Mouse (Mus musculus): ENCODE measurements around the gene Kdm4b. TPM values are rescaled to one million over a fixed set of nuclear protein-coding genes. Genes with fewer than 3 reads are reported as not detected.

The Kdm4b gene
- polyA plus RNA-seq, 1 experiment from 2014 or later: 33.7 TPM

- Histone ChIP-seq H3K4me2 (replicated peaks; ENCODE audit: low read depth, low read length) (no peak overlapping the region), H3K9me3 (ENCODE audit: control insufficient read depth, low read length) (no peaks in the 10 kb centered on the region), H3K4me1 (replicated peaks; ENCODE audit: control insufficient read depth, insufficient read depth, low read length) (peaks cover 6% of the 10 kb centered on the region), H3K4me3 (ENCODE audit: low read depth, low read length) (no peak overlapping the region), H3K27ac (ENCODE audit: low read depth, low read length) (no peak overlapping the region), H3K9ac (ENCODE audit: low read depth, low read length) (no peak overlapping the region), H3K36me3 (ENCODE audit: control insufficient read depth, insufficient read depth, low read length) (no peaks in the 10 kb centered on the region), H3K27me3 (ENCODE audit: control insufficient read depth, insufficient read depth, low read length) (no peaks in the 10 kb centered on the region)
- DNase-seq (ENCODE audit: low spot score): no peak
- WGBS: 84% methylated on average over 3 of the region's 3 CpGs
- ATAC-seq (ENCODE audit: low FRiP score): no peak
Observed at GRCm38 (mm10) chr17:56330345-56330744, 4.5 kb downstream of the Kdm4b start.

DNA sequence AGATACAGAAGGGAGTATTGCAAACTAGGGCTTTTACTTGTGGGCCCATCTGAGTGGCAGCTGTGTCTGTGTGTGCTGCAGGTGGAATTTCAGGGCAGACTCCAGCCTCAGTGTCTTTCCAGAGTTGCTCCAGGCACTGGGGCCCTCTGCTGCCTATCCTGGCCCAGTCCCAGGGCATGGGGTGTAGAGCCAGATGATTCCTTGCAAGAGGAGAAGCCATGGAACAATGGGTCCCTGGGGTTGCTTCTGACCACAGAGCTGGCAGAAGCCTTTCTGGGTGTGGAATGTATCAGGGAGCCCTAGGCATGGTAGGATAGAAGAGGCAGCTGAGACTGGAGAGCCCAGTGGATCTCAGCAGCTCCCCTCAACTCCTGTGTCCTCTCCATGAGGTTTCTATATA lies 5.4 kb downstream of the Kdm4b start:
- Histone ChIP-seq H3K27ac (ENCODE audit: low read depth, low read length) (no peak overlapping the region), H3K4me3 (ENCODE audit: low read depth, low read length) (no peak overlapping the region), H3K27me3 (ENCODE audit: control insufficient read depth, insufficient read depth, low read length) (no peaks in the 10 kb centered on the region), H3K4me2 (replicated peaks; ENCODE audit: low read depth, low read length) (no peak overlapping the region), H3K9me3 (ENCODE audit: control insufficient read depth, low read length) (no peaks in the 10 kb centered on the region), H3K36me3 (ENCODE audit: control insufficient read depth, insufficient read depth, low read length) (no peaks in the 10 kb centered on the region), H3K9ac (ENCODE audit: low read depth, low read length) (no peak overlapping the region), H3K4me1 (replicated peaks; ENCODE audit: control insufficient read depth, insufficient read depth, low read length) (peaks cover 6% of the 10 kb centered on the region)
- DNase-seq (ENCODE audit: low spot score): no peak
- ATAC-seq (ENCODE audit: low FRiP score): no peak

- Histone ChIP-seq H3K27me3 (ENCODE audit: control insufficient read depth, insufficient read depth, low read length) (no peaks in the 10 kb centered on the region), H3K9ac (ENCODE audit: low read depth, low read length) (no peak overlapping the region), H3K4me1 (replicated peaks; ENCODE audit: control insufficient read depth, insufficient read depth, low read length) (no peaks in the 10 kb centered on the region; the same call in 1 of the 2 replicates), H3K4me2 (replicated peaks; ENCODE audit: low read depth, low read length) (no peak overlapping the region), H3K9me3 (ENCODE audit: control insufficient read depth, low read length) (no peaks in the 10 kb centered on the region), H3K27ac (ENCODE audit: low read depth, low read length) (no peak overlapping the region), H3K36me3 (ENCODE audit: control insufficient read depth, insufficient read depth, low read length) (no peaks in the 10 kb centered on the region), H3K4me3 (ENCODE audit: low read depth, low read length) (no peak overlapping the region)
- DNase-seq (ENCODE audit: low spot score) (peak; percentile 36), ATAC-seq (ENCODE audit: low FRiP score) (no peak)
- 41% methylated on average over 8 of the region's 8 CpGs for WGBS
Observed at GRCm38 (mm10) chr17:56332987-56333386, 7.1 kb downstream of the Kdm4b start.

DNA sequence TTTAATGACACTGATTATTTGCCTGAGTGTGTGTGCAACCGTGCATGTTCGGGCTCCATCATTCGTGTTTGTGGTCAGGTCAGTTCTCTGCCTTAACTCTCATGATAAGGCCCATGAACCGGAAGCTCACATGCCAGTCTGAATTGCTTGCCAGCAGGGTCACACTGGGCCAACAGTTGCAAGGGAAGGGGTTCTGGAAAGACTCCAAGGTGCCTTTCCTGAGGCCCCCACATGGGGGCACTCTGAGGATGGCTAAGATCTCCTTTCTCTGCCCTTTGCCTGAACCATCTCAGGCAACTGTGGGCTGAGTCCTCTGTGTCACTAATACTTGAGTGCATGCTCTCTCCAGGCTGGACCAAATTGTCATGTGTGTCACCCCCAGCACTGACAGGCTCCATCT lies 11.3 kb downstream of the Kdm4b start:
- ATAC-seq (ENCODE audit: low FRiP score): peak; percentile 16; the same call in 1 of the 2 replicates

GRCm38 (mm10) chr17:56337791-56338190 lies 11.9 kb downstream of the Kdm4b start:
- Histone ChIP-seq H3K4me2 (replicated peaks; ENCODE audit: low read depth, low read length) (no peak overlapping the region), H3K27me3 (ENCODE audit: control insufficient read depth, insufficient read depth, low read length) (no peaks in the 10 kb centered on the region)
- WGBS: 97% methylated on average over 6 of the region's 6 CpGs

More for the DNA sequence above, 11.3 kb downstream of the Kdm4b start:
- Histone ChIP-seq H3K36me3 (ENCODE audit: control insufficient read depth, insufficient read depth, low read length) (no peaks in the 10 kb centered on the region), H3K27ac (ENCODE audit: low read depth, low read length) (no peak overlapping the region), H3K4me2 (replicated peaks; ENCODE audit: low read depth, low read length) (no peak overlapping the region), H3K9me3 (ENCODE audit: control insufficient read depth, low read length) (no peaks in the 10 kb centered on the region), H3K4me3 (ENCODE audit: low read depth, low read length) (no peak overlapping the region), H3K27me3 (ENCODE audit: control insufficient read depth, insufficient read depth, low read length) (no peaks in the 10 kb centered on the region), H3K9ac (ENCODE audit: low read depth, low read length) (no peak overlapping the region), H3K4me1 (replicated peaks; ENCODE audit: control insufficient read depth, insufficient read depth, low read length) (no peaks in the 10 kb centered on the region)
- 73% methylated on average over 4 of the region's 4 CpGs for WGBS
- peak; percentile 71 for DNase-seq (ENCODE audit: low spot score)

DNA sequence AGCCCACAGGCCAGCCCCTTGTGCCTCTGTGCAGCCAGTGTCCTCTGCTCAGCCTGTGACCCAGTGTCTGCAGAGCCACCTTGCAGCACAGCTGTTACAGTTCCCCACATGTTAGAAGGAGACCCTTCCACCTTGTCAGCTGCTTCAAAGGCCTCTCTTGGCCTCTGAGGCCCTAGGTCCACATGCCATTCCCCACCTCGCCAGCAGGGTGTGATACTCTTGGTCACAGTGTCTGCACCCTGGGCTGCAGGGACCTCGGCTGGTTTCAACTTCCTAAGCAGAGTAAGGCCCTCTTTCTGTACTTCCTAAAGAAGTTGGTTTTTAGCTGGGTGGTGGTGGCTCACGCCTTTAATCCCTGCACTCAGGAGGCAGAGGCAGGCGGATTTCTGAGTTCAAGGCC lies 13.0 kb downstream of the Kdm4b start:
- Histone ChIP-seq H3K27me3 (ENCODE audit: control insufficient read depth, insufficient read depth, low read length) (no peaks in the 10 kb centered on the region), H3K27ac (ENCODE audit: low read depth, low read length) (no peak overlapping the region), H3K4me1 (replicated peaks; ENCODE audit: control insufficient read depth, insufficient read depth, low read length) (no peaks in the 10 kb centered on the region), H3K9ac (ENCODE audit: low read depth, low read length) (no peak overlapping the region), H3K4me3 (ENCODE audit: low read depth, low read length) (no peak overlapping the region), H3K4me2 (replicated peaks; ENCODE audit: low read depth, low read length) (no peak overlapping the region), H3K36me3 (ENCODE audit: control insufficient read depth, insufficient read depth, low read length) (no peaks in the 10 kb centered on the region), H3K9me3 (ENCODE audit: control insufficient read depth, low read length) (no peaks in the 10 kb centered on the region)
- 68% methylated on average over 4 of the region's 4 CpGs for WGBS
- DNase-seq (ENCODE audit: low spot score): peak; percentile 48
- no peak for ATAC-seq (ENCODE audit: low FRiP score)

More at GRCm38 (mm10) chr17:56337791-56338190, 11.9 kb downstream of the Kdm4b start:
- H3K9me3 ChIP-seq (ENCODE audit: control insufficient read depth, low read length): no peaks in the 10 kb centered on the region
- no peak overlapping the region for H3K9ac ChIP-seq (ENCODE audit: low read depth, low read length)
- H3K4me3 ChIP-seq (ENCODE audit: low read depth, low read length): no peak overlapping the region
- DNase-seq (ENCODE audit: low spot score) (no peak), ATAC-seq (ENCODE audit: low FRiP score) (no peak)
- no peaks in the 10 kb centered on the region for H3K36me3 ChIP-seq (ENCODE audit: control insufficient read depth, insufficient read depth, low read length)
- H3K4me1 ChIP-seq (replicated peaks; ENCODE audit: control insufficient read depth, insufficient read depth, low read length): no peaks in the 10 kb centered on the region
- H3K27ac ChIP-seq (ENCODE audit: low read depth, low read length): no peak overlapping the region

- DNase-seq (ENCODE audit: low spot score) (no peak), ATAC-seq (ENCODE audit: low FRiP score) (no peak)
- Histone ChIP-seq H3K4me1 (replicated peaks; ENCODE audit: control insufficient read depth, insufficient read depth, low read length) (no peaks in the 10 kb centered on the region), H3K9me3 (ENCODE audit: control insufficient read depth, low read length) (no peaks in the 10 kb centered on the region), H3K9ac (ENCODE audit: low read depth, low read length) (no peak overlapping the region), H3K27ac (ENCODE audit: low read depth, low read length) (no peak overlapping the region), H3K27me3 (ENCODE audit: control insufficient read depth, insufficient read depth, low read length) (no peaks in the 10 kb centered on the region), H3K36me3 (ENCODE audit: control insufficient read depth, insufficient read depth, low read length) (no peaks in the 10 kb centered on the region), H3K4me2 (replicated peaks; ENCODE audit: low read depth, low read length) (no peak overlapping the region), H3K4me3 (ENCODE audit: low read depth, low read length) (no peak overlapping the region)
Observed at GRCm38 (mm10) chr17:56340717-56341116, 14.9 kb downstream of the Kdm4b start.

- WGBS: 77% methylated on average over 3 of the region's 3 CpGs
- ATAC-seq (ENCODE audit: low FRiP score): no peak
- no peak overlapping the region for H3K9ac ChIP-seq (ENCODE audit: low read depth, low read length)
- no peaks in the 10 kb centered on the region for H3K27me3 ChIP-seq (ENCODE audit: control insufficient read depth, insufficient read depth, low read length)
- H3K4me1 ChIP-seq (replicated peaks; ENCODE audit: control insufficient read depth, insufficient read depth, low read length): no peaks in the 10 kb centered on the region
- H3K4me2 ChIP-seq (replicated peaks; ENCODE audit: low read depth, low read length): no peak overlapping the region
- no peak for DNase-seq (ENCODE audit: low spot score)
- H3K36me3 ChIP-seq (ENCODE audit: control insufficient read depth, insufficient read depth, low read length): no peaks in the 10 kb centered on the region
- no peak overlapping the region for H3K4me3 ChIP-seq (ENCODE audit: low read depth, low read length)
- no peak overlapping the region; the same call in 1 of the 2 replicates for H3K27ac ChIP-seq (ENCODE audit: low read depth, low read length)
- H3K9me3 ChIP-seq (ENCODE audit: control insufficient read depth, low read length): no peaks in the 10 kb centered on the region
Observed at GRCm38 (mm10) chr17:56343466-56343865, 17.6 kb downstream of the Kdm4b start.

DNA sequence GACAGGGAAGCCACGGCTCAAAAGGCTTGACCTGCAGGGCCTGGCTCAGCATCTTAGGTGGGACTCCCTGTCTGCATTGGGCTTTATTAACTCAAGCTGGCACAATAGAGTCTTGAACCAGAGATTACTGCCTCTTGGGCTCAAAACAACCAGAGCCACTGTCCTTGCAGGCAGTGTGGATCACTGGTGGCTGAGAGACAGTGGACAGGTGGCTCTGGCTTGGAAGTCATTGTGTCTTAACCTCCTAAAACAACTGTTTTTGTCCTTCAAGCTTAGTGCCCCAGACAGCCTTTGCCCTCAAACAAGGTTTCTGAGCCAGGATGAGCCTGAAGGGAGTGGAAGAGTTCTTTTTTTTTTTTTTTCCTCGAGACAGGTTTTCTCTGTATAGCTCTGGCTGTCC lies 19.5 kb downstream of the Kdm4b start:
- Histone ChIP-seq H3K9me3 (ENCODE audit: control insufficient read depth, low read length) (no peaks in the 10 kb centered on the region), H3K4me3 (ENCODE audit: low read depth, low read length) (no peak overlapping the region), H3K27me3 (ENCODE audit: control insufficient read depth, insufficient read depth, low read length) (no peaks in the 10 kb centered on the region), H3K27ac (ENCODE audit: low read depth, low read length) (no peak overlapping the region), H3K4me1 (replicated peaks; ENCODE audit: control insufficient read depth, insufficient read depth, low read length) (no peaks in the 10 kb centered on the region), H3K9ac (ENCODE audit: low read depth, low read length) (no peak overlapping the region), H3K4me2 (replicated peaks; ENCODE audit: low read depth, low read length) (no peak overlapping the region), H3K36me3 (ENCODE audit: control insufficient read depth, insufficient read depth, low read length) (no peaks in the 10 kb centered on the region)
- DNase-seq (ENCODE audit: low spot score) (no peak), ATAC-seq (ENCODE audit: low FRiP score) (no peak)
- WGBS: 77% methylated on average over 2 of the region's 2 CpGs
